Mouse (Mus musculus) urinary bladder, postnatal 25 days (tissue): ENCODE measurements around the gene Ap2b1.
"Not testable (repeated sequence)": the region's sequence is repeated elsewhere in the genome, so short reads cannot be mapped to it uniquely, and the experiment has no call there.

ENCODE experiments used
- DNase-seq: peaks from one replicate; pipeline ENCODE4 v3.0.0; 2022; ENCODE audit warnings: low spot score

Ap2b1 gene

DNA sequence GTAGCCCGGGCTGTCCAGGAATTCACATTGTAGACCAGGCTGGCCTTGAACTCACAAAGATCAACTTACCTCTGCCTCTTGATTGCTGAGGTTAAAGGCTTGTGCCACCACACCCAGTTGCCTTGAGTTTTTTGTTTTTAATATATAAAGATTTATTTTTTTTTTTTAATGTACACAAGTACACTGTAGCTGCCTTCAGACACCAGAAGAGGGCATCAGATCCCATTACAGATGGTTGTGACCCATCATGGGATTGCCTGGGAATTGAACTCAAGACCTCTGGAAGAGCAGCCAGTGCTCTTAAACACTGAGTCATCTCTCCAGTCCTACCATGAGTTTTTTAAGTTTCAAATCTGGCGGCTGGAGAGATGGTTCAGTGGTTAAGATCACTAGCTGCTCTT, 2.6 kb downstream of the Ap2b1 start:
- no peak for DNase-seq

DNA sequence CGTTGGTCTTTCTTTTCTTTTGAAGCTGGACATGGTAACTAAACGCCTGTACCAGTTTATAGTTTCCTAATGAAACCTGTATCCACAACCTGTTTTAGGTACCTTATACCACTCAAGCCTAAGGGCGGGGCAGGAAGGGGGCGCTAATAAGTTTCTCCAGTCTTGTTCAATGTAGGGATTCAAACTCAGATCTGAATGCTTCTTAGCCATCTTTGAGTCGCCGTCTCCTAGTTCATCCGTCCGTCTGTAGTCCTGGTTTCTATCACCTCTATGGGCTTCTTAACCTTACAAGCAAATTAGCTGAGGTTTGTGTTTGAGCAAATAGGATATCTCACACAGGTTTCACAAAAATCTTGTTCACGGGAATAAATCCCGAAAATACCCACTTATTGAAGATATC, 3.3 kb downstream of the Ap2b1 start:
- no peak for DNase-seq

DNA sequence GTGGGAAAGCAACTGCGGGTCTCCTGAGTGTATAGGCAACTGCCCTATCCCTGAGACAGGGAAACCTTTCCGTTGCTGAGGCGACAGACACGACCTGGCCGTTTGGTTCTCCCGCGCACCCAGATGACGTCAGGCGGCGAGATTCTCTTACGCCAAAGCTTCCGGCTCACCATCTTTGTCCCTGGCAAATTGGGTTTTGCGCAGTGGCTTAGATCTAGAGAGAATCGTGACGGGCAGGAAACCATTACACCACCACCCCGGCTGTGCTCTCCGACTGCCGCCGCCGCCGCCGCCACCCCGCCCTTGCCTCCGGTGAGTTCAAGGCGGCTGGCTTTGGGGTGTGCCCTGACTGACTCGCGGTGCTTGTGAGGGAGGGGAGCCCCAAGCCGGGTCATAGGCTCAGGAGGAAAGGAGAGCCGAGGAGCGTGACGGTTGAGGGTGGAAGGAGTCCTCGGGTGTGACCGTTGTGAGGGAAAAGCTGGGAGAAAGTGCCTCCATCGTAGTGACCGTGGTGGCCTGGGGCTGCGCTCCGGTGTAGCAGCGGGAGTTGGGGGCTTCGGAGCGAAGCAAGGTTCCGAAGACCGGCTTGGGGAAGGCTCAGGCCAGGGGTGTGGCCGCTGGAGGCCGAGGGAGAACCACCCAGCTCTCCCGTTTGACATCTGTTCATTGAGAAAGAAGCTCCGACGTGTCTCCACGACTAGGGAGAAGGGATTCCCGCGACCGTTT, 3.9 kb downstream of the Ap2b1 start, which contains the start of gene Pex12:
Pex12 (minus strand) TSS at position 61 of the 726 bp plus-strand sequence.
- peak; percentile 92 for DNase-seq

DNA sequence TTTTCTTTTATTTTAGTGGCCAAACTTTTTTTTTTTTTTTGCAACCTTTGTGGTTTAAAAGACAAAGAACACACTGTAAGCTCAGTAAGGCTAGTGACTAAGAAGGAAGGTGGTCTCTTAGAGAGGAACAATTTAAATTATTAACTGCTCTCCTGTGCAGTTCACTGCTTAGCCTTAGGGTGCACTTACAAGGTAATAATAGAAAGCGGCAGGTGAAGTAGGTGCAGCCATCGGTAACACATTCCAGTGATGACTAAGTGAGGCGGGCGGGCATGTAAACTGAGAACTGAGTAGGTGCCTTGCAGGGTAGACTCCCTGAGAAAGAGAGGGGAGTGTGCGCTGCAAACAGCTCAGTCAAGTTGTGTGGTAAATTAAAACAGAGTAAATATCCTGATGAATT, 4.9 kb downstream of the Ap2b1 start:
- DNase-seq, result no peak

DNA sequence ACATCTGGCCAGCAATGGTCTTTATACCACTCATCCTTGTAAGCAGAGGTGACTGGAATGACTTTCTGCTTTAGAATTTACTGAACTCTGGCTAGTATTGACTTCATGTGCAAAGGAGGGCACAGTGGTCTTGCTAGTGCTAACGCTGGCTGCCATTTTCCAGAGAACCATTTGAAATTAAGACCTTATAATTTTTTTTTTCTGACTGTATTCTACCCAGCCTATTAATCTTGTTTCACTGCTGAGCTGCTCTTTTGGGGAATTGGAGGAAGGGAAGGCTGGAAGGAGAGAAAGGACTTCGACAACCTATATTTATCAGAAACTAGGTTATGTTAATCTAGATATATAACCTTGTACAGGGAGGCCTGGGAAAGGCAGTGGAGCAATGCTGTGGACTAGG, 5.7 kb downstream of the Ap2b1 start:
- no peak for DNase-seq

DNA sequence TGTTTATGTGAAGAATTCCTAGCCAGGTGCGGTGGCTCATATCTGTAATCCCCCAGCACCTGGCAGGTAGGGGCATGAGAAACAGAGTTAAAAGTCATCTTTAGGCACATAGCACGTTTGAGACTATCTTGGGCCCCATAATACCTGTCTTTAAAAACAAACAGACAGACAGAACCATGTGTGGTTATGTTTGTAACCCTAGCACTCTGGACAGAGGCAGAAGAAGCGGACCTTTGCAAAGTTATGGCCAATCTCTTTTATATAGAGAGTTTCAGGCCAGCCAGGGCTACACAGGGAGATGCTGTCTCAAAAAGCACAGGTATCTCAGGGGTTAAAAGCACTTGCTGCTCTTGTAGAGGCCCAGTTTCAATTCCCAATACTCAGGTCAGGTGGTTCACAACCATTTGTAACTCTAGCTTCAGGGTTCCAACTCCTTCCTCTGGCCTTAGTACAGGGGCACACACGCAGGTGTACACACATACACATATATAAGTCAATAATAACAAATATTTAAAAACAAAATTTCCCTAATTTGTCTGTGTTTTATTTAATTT, 8.0 kb downstream of the Ap2b1 start:
- DNase-seq, result no peak

DNA sequence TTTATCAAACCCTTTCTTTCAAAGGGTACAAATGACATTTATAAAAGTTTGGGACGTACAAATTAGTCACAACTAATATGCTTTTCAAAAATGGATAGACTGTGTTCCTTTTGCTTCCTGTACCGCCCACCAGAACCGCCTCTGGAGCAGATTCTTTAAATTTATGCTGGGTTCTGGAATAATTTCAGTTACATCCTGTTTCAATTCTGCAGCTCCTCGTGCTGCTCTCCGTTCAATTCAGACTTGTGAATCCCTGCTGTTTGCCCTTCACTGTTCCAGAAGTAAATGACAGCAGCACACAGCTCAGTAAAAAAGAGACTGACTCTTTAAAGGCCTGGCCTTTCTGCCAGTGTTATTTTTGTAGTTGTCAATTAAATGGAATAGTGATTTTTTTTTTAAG, 13.6 kb downstream of the Ap2b1 start:
- no peak for DNase-seq

DNA sequence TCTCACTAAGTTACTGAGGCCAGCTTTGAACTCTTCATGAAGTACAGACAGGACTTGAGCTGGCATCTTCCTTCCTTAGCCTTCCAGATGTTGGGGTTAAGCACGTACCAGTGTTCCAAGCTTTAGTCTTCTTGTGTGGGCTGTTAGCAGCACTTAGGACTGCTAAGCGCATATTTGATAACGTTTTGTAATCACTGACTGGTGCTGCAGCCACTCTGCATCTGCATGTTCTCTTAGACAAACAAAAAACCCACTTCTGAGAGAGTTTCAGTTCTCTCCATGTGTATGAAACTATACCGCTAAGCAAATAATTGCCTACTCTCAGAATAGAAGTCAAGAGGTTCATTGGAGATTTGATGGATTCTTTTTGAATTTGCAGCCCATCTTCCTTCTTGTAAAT, 20.2 kb downstream of the Ap2b1 start:
- DNase-seq, result no peak

DNA sequence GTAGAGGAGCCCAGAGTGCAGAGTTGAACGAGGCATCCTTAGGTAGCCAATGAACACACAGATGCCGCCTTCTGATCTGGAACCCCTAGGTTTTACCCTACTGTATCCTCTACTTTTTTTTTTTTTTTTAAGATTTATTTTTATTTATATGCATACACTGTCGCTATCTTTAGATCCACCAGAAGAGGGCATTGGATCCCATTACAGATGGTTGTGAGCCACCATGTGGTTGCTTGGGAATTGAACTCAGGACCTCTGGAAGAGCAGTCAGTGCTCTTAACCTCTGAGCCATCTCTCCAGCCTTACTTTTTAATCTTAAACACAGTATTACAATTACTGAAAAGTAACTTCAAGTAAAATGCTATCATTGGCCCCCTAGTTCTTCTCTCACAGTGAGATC, 27.9 kb downstream of the Ap2b1 start:
- not testable (repeated sequence) for DNase-seq

DNA sequence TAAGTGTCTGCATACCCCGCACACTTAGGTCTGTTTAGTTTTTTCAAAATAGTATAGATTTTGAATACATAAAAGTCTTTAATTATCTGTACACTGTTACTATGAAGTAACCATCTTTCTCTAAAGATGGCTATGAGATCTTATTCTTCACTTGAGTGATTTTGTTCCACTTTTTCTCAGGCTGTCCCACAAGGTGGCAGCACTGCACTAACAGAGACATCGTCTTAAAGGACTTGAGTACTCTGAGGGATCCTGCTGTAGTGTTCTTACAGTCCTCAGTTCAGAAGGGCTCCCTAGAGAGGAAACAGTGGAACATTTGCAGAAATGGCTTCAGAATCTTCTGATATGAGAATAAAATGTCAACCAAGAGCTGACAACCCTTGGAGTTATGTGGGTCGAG, 28.6 kb downstream of the Ap2b1 start:
- DNase-seq, result peak; percentile 27

DNA sequence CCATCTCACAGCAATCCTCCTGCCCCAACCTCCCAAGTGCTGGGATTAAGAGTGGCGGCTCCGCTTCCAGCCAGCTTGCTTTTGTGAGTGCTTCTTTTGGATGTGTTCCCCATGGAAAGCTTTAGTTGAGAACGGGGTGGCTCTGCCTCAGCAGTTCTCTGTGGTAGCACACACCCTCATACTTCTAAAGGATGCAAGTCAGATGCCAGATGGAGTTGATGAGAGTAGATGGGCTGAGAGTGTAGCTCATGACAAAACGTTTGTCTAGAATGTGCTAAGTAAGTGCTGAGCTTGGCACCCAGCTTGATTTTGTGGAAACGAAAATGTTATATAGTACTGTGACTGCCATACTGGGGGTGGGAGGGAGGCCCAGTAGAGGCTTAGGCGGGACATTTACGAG, 37.0 kb downstream of the Ap2b1 start:
- no peak for DNase-seq

DNA sequence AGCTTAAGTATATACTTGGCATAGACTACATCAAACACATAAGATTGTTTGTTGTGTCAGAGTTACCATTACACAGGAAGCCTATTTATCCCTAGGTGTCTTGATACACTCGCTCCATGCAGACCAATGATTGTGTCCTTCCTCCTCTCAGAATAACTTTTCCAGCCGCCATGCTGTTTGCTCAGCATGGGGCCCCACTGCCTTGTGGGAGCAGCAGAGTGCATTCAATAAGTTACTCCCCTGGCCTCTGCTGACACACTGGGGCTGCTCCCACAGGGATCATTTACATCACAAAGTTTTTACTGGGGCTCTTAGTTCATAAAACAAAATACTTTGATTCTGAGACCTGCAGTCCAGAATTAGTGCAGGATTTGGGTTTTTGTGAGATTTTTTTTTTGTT, 40.9 kb downstream of the Ap2b1 start:
- DNase-seq, result no peak

DNA sequence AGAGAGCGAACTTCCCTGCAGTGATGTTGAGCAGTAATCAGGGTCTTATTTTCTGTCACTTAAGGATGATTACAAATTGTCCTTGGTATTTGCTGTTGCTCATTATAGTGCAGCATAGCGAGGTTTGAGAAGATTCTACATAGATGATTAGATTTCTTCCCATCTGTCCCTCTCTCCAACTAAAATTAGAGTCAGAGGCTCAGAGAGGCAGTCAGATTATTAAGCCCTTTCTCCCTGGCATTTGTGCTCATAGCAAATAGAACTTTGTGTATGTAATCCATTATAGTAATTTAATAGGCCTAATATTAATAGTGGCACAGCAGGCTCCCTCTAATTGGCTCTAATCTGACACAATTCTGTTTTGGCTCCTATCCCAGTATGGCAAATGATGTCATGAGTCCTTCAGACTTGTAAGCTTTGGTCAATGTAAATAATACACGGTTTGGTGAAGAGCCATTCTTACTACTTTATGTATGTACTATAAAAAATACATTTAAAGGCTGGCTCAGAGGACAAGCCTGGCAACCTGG, 43.0 kb downstream of the Ap2b1 start:
- no peak for DNase-seq

DNA sequence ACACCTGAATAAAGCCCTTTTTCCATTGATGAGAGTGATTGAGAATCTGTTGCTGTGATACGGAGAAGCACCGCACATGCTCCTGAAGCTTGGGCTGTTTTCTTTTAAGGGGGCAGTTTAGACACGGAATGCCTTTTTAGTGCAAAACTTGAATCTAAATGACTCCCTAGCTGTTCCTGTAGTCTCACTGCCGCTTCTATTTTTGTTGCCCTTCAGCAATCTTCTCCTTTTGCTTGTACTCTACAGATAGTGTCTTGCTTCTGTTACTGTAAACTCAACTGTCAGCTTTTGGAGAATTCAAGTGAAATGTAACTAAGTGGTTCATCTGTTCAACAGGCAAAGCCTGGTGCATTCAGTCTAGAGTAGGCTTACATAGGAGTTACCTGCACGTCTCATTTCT, 56.6 kb downstream of the Ap2b1 start:
- no peak for DNase-seq

DNA sequence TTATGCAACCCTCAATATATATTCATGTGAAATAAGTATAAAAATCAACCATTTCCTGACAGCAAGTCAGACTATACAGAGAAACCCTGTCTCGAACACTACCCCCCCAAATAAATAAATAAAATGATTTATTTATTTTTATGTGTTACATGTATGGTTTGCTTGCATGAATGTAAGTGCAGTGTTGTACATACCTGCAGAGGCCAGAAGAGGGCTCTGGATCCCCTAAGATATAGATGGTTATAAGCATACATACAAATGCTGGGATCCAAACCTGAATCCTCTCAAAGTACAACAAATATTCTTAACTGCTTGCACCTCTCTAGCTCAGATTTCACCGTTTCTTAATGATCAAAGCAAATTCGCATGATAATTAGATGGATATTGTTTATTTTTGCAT, 58.6 kb downstream of the Ap2b1 start:
- DNase-seq, result no peak

DNA sequence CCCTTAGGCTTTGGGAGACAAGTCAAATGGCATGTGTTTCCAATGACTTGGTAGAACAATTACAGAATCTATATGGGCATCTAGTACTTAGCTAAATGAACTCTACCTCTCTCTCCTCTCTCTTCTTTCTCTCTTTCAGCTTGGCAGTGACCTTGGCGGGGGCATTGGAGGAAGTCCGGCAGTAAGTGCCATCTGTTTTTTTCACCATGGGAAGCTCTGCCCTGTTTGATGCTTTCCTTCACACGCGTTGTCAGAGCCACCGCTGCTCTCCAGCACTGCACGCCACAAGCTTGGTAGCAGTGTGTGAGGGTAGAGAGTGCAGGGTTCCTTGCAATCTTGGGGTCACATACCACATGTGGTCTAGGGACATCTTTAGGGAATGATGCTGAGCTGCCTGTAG, 65.8 kb downstream of the Ap2b1 start:
- DNase-seq, result no peak

DNA sequence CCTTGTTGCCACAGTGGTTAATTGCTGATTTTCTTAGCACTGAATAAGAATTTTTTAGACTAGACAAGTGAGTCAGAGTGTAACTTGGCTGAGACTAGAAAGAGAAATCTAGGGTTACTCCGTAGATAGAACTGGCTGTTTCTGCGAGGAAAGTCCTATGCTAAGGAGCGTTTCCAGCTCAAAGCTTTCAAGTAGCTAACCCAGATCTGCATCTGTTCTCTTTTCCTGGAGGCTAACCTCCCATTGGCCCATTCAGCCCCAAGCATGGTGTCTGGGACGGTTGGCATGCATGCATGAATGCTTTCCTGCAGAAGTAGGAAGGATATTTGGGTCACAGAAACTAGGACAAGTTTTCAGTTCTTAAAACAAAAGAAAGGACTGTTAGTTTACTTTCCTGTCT, 72.4 kb downstream of the Ap2b1 start:
- no peak for DNase-seq

DNA sequence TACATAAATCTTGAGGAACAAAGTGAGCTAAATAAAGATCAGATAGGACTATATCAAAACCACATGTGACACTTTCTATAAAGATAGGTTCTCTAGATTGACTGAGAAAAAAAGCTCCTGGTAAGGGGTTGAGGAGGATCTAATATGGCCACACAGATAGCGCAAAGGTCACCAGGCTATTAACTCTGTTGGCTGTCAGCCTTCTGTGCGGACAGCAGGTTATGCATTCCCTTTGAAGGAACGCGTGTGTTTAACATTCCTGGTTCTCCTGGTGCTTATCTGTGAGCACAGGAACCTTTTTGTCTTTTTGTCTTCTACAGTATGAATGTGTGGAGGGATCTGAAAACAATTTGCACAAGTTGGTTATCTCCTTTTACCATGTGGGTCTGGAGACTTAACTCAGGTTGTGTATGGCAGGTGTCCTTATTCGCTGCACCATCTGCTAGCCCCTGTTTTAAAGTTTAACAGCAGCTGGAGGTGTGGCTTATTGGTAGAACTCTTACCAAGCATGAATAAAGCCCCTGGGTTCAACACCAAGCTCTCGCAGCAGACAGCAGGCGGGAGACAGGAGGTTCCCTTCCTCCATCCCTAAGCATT, 81.0 kb downstream of the Ap2b1 start:
- DNase-seq, result no peak

DNA sequence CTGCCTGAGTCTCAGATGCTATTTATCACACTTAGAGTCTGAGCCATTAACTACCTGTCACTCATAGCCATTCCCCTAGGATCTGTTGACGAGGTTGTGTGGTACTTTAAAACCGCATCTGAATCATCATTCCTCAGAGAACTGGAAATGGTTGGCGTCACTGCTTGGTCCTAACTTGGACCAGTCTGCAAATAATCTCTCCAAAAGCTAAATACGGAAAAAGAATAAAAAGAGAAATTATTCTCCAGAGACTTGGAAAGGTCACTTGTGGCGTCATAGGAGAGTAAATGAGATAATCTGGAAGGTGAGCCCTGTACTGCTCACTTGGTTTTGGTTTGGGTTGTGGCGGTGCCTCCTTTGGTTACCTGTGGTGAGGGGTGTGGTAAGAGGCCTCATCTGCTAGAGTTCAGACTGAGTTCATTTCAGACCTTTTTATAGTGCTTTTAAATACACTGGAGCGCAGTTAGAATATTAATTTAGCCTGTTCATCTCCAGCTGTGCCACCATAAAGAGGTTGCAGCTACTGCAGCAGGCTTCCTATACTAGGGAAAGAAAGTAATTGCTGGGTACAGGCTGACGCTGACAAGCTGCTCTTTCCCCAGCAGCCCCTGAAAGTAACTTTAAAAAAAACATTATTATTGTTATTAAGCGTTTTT, 84.2 kb downstream of the Ap2b1 start:
- DNase-seq, result no peak

DNA sequence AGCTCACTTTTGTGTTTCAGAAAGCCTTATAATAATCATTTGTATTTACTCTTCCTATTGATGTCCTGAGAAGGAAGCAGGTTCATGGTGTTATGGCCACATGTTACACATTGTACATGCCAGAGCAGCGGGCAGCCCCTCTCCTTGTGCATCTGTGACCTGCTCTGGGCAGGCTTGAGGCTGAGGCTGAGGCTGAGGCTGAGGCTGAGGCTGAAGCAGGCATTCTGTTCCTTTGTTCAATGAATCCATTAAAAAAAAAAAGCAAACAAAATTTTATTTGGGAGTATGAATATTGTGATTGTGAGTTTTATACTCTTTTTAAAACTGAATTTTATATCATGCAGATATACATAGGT, 84.7 kb downstream of the Ap2b1 start:
- no peak for DNase-seq

DNA sequence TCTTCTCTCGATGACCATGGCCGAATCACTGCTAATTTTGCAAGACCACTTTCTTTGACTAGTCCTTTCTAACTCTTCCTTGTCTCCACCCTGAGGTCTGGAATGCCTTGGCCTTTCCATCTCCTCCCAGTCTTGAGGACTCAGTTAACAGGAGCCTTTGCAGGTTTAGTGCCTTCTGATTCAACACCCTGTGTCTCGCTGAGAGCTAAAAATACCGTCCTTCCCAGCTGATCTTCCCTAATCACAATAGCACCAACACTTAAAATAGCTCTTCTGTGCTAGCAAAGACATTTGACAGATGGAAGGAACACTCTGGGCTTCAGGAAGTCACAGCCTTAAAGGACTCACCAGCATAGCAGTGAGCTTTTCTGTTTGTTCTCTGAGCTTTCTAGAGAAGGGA, 94.2 kb downstream of the Ap2b1 start:
- DNase-seq, result no peak

DNA sequence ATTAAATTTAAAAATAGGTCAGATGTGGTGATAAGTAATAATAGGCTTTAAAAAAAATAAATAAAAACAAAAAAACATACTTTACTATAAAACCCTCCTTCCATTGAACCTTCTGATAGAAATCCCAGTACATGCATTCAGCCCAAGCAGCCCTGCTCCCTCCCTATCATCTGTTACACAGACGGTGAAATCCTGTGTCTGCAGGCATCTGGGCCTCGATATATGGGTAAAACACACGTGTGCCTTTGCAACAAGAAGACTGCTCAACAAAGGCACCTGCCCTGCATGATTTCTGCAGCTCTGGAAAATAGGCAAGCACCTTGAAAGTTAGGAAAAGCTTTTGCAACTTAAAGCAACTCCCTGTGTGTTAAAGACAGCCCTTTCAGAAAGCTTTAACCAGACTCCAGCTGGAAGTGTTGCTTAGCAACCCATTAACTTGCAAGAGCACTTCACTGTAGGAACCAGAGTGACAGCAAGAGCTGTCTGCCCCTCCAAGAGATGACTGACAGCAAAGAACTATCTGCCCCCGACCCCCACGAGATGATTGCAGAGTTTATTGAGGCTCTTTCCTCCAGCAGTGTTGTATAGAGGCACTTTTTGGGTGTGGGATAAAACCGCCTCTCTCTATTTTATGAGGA, 96.1 kb downstream of the Ap2b1 start:
- DNase-seq, result no peak

DNA sequence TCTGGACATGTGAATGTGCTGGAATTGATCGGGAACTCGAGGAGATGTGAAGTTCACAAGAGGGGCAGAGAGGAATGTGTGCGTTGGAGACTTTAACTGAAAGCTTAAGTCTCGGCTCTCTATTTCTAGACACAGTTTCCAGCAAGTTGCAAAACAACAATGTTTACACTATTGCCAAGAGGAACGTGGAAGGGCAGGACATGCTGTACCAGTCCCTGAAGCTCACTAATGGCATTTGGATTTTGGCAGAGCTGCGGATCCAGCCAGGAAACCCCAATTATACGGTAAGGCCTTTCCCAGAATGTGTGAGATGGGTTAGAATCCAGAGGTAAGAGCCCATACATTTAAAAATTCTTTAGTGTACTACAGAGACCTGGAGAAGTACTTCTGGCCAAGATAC, 98.8 kb downstream of the Ap2b1 start:
- no peak for DNase-seq
